Mouse (Mus musculus) ES-Bruce4 (cell line): ENCODE measurements around the gene Myt1.

Source experiments
- EP300 ChIP-seq: IDR thresholded peaks from 2 replicates; pipeline ENCODE4 v1.6.1; 2011; ENCODE audit warnings: low read depth, low read length; ENCODE audit not compliant: insufficient read depth
- POLR2A ChIP-seq: IDR thresholded peaks from one replicate; pipeline ENCODE4 v1.8.1; 2011; ENCODE audit warnings: low read length; ENCODE audit not compliant: insufficient read depth

DNA sequence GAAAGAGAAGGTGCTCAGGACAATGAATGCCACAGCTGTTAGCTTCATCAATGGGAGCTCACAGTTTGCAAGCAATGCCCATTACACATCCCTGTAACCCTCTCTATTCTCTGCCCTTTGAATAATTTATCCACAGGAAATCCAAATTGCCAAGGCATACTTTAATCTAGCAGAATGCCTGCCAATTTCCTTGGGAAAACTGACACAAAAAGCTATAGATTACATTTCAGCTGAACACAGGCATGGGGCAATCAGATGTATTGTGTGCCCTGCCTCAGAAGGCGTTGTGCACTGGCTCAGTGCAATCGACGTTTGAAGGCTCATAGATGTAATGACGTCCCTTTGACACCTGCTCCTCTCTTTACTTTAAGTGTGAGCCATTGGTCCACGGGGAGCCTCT is 24.7 kb downstream of the Myt1 start:
- TF ChIP-seq POLR2A = no peak
- no peak for TF ChIP-seq EP300
